Mouse (Mus musculus): ENCODE data around the gene Ccdc58.
A peak's percentile ranks its signal among the peaks of the same experiment; 100 is the strongest.
"Not testable (repeated sequence)": the region's sequence is repeated elsewhere in the genome, so short reads cannot be mapped to it uniquely, and the experiment has no call there.

Ccdc58 gene

DNA sequence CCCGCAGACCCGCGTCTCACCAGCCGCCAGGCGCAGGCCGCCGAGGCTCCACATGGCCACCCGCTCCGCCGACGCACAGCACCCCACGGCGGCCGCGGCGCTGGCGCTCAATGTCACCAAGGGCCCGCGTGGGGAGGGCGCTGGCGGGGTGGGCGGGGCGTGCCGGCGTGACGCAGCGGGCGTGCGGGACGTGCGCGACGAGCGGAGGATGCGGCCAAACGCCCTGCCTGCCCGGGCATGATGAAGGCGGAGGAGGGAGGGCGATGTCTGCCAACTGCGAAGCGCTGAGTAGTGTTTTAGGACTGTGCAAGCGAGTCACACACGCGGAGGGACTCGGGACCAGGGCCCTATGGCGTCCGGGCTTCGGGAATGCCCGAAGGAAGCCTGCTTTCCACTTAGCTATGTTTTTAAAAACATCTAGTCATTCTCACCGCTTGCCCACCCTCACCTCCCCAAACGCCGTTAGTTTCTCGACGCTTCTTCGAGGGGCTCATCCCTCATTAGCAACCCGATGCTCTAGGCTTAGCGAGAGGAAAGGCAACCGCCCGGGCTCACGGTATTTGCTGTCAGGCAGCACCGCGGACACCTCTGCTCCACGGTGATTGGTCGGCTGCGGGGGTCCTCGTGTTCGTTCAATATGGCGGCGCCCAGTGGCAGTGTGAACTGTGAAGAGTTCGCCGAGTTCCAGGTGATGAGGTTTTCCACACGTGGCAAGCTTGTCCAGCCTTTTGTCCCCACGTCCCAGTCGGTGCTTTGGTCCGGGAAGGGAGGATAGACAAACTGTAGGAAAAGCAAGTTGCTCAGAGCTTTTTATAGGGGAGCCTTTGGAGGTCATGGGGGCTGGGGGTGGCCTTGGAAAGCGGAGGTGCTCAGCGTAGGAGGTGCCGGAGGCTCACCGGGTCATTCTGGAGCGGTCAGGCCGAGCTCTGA, at the start of gene Ccdc58, which contains the start of gene Fam162a:
TSS of gene Ccdc58 (plus strand) at position 236 of the 930 bp plus-strand sequence.
TSS of gene Fam162a (minus strand) at position 145 of the 930 bp plus-strand sequence.
- peak; percentile 95 for DNase-seq (ENCODE audit: low read depth, low spot score)

- not testable (repeated sequence) for DNase-seq (ENCODE audit: low read depth, low spot score)
Observed at GRCm38 (mm10) chr16:36028120-36028519, 43.4 kb upstream of the Ccdc58 start.

DNA sequence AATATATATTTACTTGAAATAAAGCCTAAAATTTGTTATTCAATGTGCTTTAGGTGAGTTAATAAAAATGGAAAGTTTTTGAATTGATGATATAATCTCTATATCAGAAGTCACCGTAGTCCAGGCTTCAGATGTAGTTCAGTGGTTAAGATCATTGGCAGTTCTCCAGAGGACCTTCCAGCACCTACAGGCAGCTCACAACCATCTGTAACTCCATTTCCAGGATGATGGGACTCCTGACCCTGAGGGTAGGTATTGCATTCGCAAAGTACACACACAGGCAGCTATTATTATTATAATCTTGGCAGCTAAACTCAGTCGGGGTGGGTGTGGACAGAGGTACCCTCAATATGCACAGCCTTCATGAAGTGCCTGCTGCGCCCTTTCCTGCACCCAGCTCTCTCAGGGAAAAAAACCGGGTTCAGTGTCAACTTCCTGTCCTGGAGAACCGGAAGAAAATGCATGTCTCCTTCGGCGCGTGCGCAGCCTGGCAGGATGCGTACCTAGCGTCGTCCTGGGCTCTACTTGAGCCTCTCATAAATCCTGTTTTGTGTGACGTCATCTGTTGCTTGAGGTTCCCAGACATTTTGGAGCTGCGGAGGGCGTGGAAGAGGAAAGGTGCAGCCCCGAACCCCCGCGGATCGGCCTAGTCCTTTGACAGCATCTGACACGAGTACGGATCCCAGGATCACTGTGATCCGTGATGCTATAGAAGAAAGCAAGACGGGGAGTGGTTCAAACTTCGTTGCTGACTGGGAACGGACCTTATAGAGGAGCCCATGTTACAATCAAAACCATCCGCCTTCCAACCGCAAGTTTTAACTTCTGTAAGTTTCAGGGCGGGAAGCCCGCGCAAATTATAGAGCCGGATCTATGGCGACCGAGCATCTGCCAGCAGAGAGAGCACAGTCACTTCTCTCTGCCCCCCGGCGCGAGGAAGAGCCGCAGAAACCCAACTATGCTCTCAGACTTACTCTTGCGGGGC, 30.6 kb upstream of the Ccdc58 start, which contains the start of gene Wdr5b:
TSS of gene Wdr5b (plus strand) at position 551 of the 985 bp plus-strand sequence.
- peak; percentile 97 for DNase-seq (ENCODE audit: low read depth, low spot score)

DNA sequence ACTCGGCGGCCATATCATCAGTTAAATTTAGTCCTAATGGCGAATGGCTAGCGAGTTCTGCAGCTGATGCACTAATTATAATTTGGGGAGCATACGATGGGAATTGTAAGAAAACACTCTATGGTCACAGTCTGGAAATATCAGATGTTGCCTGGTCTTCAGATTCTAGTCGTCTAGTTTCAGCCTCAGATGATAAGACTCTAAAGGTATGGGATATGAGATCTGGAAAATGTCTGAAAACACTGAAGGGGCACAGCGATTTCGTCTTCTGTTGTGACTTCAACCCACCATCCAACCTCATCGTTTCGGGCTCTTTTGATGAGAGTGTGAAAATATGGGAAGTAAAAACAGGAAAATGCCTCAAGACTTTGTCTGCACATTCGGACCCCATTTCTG, 29.9 kb upstream of the Ccdc58 start:
- DNase-seq (ENCODE audit: low read depth, low spot score), result no peak

DNA sequence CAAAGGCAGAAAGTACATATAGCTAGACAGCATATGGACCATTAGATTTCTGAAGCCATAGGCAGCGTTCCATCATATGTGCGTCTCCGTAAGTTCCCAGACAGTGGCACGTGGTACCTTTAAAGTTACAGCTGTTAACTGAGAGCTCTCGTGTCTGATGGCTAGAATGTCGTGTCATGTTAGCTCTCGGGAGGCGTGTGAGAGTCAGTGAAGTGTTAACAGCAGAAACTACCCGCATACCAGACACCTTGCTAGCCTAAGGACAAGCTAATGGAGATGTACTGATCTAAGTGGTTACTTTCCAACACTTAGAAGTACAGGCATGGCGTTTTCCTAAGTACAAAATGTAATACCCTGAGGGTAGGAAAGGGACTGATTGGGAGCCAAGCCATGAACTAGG, 28.4 kb upstream of the Ccdc58 start:
- no peak for DNase-seq (ENCODE audit: low read depth, low spot score)

DNA sequence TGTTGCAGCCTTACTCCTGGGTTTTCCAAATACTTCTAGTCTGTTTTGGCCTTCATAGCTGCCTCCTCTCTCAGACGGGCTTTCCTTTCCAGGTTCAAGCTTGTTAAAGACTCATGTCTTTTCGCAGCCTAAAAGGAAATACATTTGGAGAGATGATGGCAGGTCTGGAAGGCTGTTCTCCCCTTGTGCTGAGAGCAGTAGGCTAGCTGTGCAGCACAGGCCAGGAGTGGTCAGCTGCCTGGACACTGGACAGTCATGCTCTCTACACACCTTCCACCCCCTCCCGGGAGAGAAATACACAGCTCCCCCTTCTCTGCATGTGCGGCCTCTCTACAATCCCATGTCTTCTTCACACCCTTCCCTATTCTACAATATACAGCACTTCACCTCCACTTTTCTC, 27.5 kb upstream of the Ccdc58 start:
- DNase-seq (ENCODE audit: low read depth, low spot score), result no peak

GRCm38 (mm10) chr16:36047538-36047937, 23.9 kb upstream of the Ccdc58 start:
- peak; percentile 46 for DNase-seq (ENCODE audit: low read depth, low spot score)

DNA sequence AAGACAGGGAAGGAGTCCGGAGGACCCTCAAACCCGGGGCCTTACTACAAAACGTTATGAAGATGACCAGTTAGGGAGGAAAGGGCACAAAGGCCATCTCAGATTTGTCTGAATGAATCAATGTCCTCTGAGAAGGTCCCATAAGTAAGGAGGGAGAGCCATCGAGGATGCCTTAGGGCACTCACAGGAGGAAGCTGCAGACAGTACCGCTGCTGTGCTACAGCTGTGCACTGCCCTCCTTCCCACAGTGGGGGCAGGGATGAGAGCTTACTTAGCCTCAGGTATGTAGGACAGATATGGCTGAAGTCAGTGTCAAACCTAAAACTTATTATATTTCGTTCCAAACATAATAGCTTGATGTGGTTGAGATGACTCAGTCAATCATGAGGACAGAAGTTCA, 20.0 kb upstream of the Ccdc58 start:
- DNase-seq (ENCODE audit: low read depth, low spot score), result no peak

GRCm38 (mm10) chr16:36053524-36054275, 17.8 kb upstream of the Ccdc58 start:
- DNase-seq (ENCODE audit: low read depth, low spot score), result no peak

GRCm38 (mm10) chr16:36054920-36055319, 16.6 kb upstream of the Ccdc58 start:
- DNase-seq (ENCODE audit: low read depth, low spot score), result no peak

DNA sequence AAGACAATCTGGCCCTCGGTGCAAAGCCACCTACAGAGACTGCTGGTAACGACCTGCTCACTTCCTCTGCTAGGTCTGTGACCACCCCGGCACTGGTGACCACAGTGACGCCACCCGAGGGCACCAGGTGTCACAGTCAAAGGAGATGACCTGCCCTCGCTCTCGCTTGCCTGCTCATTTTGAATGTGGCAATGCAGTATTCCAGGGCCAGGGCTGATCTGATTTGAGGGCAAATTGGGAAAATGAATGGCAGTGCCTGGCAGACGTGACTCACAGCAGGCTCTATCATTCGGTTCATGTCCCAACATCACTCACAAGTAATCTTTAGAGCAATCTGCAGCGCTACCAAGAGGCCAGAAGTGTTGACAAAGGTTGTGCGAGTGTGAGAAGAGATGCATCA, 15.1 kb upstream of the Ccdc58 start:
- no peak for DNase-seq (ENCODE audit: low read depth, low spot score)

DNA sequence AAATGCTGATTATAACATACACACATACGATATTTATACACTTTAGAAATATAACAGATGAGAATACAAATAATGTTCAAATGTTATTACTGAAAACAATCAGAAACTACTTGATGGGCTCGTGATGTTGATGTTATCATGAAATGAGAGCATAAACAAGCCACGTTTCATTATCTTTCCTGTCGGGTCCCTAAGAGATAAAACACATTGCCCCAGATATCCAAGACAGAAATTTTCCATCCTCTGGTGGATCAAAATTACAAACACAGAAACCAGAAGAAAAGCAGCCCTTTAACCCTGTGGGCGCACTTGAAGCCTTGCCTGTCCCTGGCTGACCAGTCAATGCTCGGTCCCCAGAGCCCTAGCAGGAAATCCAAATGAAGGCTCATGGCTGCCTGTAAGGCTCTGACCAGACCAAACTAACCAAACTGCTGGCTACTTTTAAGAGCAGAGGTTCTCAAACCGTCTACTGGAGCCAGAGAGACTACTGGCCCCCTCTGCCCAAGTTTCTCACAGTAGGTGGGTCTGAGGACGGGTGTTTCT, 13.5 kb upstream of the Ccdc58 start:
- DNase-seq (ENCODE audit: low read depth, low spot score), result no peak

DNA sequence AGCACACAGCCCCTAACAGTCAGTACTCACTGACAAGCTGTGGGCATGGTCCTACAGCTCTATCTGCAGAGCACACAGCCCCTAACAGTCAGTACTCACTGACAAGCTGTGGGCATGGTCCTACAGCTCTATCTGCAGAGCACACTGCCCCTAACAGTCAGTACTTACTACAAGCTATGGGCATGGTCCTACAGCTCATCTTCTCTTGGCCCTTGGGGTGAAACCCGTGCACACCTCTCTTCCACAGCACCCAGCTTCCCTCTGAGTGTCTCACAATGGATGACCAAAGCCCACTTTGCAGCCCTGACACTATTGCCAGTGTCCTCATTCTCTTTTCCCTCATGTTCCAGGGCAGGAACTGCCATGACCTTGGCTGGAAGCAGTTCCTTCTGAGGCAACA, 9.0 kb upstream of the Ccdc58 start:
- not testable (repeated sequence) for DNase-seq (ENCODE audit: low read depth, low spot score)

DNA sequence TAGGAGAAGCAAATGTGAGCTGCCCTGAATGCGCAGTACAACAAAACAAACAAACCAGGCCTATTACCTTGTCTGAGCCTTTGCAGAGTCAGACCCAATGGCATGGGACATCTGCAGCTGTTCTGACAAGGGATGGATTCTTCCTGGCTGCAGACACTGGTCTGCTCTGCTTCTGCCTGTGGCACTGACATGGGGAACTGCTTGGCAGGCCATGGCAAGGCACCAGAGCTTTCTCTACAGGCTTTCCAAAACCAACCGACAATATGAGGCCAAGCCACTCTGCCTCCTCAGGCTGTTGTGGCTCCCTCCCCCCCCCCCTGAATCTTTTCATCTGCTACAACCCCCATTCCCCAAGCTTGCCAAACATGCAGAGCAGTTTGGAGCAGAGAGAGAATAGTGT, 8.2 kb upstream of the Ccdc58 start:
- DNase-seq (ENCODE audit: low read depth, low spot score), result no peak

DNA sequence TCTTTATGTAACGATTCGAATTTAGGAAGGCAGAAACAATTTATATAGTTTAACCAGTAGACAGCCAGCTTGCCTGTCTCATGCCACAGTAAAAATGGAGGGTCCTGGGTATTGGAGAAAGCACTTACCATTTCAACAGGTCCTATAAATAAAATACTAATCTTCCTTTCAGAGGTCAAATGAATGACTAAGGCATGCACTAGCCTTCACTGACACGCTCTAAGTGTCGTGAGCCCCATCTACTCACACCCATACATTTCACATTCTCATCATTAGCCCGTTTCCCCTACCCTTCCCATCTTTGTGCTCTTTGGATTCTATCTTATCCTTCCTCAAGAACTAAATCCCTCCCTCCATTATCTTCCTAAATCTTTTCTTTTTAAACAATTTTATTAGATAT, 6.6 kb upstream of the Ccdc58 start:
- DNase-seq (ENCODE audit: low read depth, low spot score), result no peak

DNA sequence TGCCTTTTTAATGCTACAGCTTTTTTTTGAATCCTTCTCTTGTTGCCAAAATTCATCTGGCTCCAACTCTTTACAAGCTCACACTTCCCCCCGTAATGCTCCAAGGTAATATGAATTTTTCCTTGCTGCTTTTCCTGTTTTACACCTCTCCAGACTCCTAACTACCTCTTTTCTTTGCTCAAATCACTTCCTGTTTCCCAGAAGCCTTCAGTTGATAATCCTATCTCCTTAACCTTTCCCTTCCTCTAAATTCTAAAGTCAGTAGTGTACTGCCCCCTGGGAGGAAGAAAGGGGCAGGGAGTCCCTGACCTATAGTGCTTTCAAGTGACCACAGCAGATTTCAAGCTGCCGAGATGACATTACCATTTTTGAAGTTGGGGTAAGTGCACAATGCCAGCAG, 3.8 kb upstream of the Ccdc58 start:
- DNase-seq (ENCODE audit: low read depth, low spot score), result no peak

DNA sequence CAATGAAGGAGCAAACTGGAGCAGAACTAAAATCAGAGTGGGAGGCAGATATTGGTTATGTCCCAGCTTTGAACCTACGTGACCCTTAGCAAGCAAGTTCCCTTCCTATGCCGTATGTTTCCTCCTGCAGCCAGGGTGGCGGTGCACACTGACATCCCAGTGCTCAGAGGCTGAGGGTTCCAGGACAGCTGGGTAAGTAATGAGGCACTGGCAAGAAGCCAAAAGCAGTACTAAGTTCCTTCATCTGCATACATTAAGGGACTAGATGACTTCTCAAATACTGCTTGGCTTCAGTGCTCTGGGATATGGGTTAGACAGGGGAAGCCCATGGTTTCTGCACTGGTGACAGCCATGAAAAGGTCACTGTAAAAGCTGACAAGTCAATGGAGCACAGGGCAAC, 3.1 kb upstream of the Ccdc58 start:
- DNase-seq (ENCODE audit: low read depth, low spot score), result peak; percentile 52

DNA sequence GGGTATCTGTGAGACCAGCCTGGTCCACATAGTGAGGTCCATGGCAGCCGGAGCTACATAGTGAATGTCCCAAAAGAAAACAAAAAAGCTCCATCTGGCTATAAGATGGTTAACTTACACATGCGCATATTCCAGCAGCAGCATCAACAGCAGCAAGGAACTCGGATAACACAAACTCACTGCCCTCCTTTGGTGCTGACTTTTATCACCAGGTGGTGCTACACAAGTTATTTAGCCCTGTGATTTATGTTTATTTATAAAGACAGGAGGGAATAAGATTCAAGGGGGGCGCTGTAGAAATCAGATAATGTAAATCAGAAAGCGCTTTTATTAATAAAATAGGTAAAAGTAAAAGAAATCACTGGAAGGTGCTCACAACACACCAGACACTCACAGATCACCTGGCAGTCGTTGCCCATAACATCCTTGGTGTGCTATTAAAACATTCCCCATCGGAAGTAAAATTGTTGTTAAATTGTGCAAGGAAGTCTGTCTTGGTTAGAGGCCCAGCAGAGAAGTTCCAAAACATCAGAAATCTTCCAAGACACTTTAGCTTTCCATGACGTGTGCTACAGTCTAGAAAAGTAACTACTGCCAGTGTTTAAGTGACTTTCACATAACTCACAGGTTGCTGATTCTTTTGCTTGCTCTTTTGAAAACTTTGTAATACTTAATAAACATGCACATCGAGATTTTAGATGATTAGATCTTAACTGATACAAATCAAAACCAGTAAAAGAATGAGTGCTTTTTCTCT, 1.5 kb upstream of the Ccdc58 start:
- no peak for DNase-seq (ENCODE audit: low read depth, low spot score)

DNA sequence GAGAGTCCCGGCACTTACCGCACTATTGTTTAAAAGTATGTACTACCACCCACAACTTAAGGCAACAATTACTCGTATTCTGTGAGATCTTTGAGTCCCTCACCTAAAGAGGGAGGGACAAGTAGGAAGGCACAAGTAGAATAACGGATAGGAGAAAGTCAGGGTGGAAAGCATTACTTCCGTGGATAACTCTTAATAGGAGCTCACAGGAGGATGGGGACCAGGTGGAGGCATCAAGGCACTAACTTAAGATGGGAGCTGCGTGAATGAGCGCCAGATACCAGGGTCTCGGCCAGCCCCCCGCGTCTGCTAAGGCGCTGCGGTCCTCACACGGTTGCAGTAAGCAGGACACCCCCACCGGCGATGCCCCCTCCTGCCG, 425 bp upstream of the Ccdc58 start:
- no peak for DNase-seq (ENCODE audit: low read depth, low spot score)

DNA sequence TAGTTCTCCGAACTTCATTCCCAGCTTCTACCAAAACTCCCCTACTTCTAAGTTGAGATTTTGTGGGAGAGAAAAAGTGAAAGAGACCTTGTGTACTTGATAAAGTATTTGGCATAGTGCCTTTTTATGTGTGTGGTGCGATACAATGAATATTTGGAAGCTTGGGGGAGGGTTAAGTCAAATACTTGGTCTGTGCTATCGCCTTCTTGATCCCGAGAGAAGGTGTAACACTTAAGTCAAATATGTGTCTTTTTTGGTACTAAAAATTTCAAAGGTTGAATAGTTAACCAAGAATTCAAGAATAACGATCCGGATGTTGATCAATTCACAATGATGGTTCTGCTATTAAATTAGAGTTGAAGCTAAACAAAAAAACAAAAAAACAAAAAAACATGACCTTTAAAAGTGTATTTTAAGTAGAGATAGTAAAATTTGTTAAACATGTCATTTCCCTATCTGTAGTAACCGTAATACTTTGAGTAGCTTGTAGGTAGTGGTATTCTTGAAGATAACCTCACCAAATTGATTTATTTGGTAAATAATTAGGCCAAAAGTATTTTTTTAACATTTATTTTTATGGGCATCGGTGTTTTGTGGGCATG, 1.0 kb downstream of the Ccdc58 start:
- DNase-seq (ENCODE audit: low read depth, low spot score), result no peak
